Mouse (Mus musculus) heart, postnatal 0 days (tissue): ENCODE measurements around the gene Gltpd2.

ENCODE experiments used
- CTCF ChIP-seq: IDR thresholded peaks from 2 replicates; pipeline ENCODE4 v1.5.1; 2016; ENCODE audit warnings: antibody characterized with exemption, control low read depth, low read depth
- EP300 ChIP-seq: IDR thresholded peaks from 2 replicates; pipeline ENCODE4 v1.6.1; 2016; ENCODE audit warnings: antibody characterized with exemption, low read depth

DNA sequence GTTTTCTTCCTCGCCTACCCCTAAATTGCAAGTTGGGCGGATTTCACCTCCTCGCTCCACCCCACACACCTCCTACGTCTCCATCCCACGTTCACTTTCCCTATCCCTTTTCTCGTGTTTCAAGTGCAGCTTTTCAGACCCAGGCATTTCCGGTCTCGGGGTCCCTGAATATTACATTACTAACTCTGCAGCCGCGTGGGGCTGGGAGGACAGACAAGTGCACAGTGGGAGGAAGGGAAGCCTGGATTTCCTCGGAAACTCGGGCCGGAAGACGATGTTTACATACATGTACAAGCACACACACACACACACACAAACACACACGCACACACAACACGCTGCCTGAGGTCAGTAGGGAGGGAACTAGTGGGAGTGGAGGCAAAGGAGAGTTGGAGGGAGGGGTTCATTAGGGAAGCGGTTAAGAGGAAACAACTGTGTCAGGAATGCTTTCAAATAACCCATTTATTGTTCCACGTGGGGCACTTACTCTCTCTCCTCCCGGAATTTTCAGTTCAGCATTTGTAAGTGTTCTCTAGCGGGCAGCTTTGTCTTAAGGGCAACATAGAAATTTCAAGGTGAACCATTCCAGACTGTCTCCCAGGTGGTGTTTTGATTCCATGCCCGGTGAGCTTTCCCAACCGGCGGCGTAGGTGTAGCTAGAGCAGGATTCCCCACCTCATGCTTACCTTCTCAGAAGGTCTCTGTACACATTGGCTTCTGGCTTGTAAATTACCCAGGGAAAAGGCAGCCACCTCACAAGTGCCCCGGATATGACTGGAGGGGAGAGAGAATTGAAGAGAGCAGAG, 44.7 kb downstream of the Gltpd2 start:
- TF ChIP-seq CTCF (no peak), EP300 (no peak)
